Mouse (Mus musculus): ENCODE data around the gene Gpd2. TPM values are rescaled to one million over a fixed set of nuclear protein-coding genes. Genes with fewer than 3 reads are reported as not detected.

Gene Gpd2
- polyA plus RNA-seq, 1 experiment = 220 TPM

GRCm38 (mm10) chr2:57353722-57354432, 116.4 kb downstream of the Gpd2 start:
- TF ChIP-seq POLR2A (IDR thresholded peaks at IDR 0.05; ENCODE audit: control insufficient read depth, low read depth, low read length) (no peak), CTCF (IDR thresholded peaks at IDR 0.05; ENCODE audit: control insufficient read depth, insufficient read depth, insufficient replicate concordance, low read depth, low read length) (no peak)
- H3K4me3 ChIP-seq (ENCODE audit: control insufficient read depth, low read depth, low read length) = no peak overlapping the region
- H3K27me3 ChIP-seq (ENCODE audit: control insufficient read depth, insufficient read depth, low read length) = no peaks in the 10 kb centered on the region
- H3K4me1 ChIP-seq (ENCODE audit: control insufficient read depth, insufficient read depth, low read length) = no peaks in the 10 kb centered on the region
- H3K27ac ChIP-seq (ENCODE audit: control insufficient read depth, insufficient read depth, low read depth, low read length) = no peak overlapping the region
- H3K36me3 ChIP-seq (ENCODE audit: control insufficient read depth, insufficient read depth, low read length) = no peaks in the 10 kb centered on the region

DNA sequence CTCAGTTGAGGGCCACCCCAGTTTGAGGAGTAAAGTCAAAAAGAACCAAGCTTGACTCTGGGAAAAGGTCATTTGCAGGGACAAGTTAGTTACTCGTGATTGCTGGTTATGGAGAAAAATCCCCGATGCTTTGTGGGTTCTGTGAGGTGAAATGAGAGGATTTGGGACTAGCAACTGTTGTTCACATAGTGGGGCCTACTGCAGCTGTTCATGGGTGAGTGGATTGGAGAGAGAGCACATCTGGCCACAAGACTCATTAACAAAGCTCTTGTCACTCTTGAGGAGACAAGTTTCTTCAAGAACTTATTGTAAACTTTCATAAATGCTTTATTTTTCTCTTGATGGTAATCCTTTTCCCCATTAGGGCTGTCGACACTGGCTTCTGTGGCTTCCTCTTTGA, 117.4 kb downstream of the Gpd2 start:
- Histone ChIP-seq H3K27ac (ENCODE audit: control insufficient read depth, insufficient read depth, low read depth, low read length) (no peak overlapping the region), H3K27me3 (ENCODE audit: control insufficient read depth, insufficient read depth, low read length) (no peaks in the 10 kb centered on the region), H3K36me3 (ENCODE audit: control insufficient read depth, insufficient read depth, low read length) (no peaks in the 10 kb centered on the region), H3K4me1 (ENCODE audit: control insufficient read depth, insufficient read depth, low read length) (no peaks in the 10 kb centered on the region), H3K4me3 (ENCODE audit: control insufficient read depth, low read depth, low read length) (no peak overlapping the region)
- no peak for TF ChIP-seq POLR2A (IDR thresholded peaks at IDR 0.05; ENCODE audit: control insufficient read depth, low read depth, low read length)

DNA sequence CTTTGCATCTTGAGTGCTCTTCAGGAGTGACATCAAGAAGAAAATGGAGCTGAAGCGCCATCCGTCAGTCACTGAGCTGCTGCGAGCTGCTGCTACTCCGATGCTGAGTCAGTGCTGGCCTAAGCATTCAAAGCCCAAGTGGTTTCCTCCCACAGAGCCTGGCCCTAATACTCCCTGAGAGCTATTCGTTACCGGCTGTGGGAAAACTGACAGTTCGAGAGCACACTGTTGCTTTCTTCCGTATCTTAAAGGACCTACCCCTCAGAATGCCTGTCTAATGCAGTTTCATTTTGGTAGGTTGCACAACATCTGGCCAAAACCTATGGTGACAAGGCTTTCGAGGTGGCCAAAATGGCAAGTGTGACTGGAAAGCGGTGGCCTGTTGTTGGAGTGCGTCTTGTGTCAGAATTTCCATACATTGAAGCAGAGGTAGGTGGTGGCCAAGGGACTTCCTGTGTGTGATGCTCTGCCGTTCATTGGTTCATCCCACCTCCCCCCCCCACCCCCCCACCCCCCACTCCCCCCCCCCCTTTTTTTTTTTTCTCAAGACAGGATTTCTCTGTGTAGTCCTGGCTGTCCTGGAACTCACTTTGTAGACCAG, 118.9 kb downstream of the Gpd2 start:
- H3K27ac ChIP-seq (ENCODE audit: control insufficient read depth, insufficient read depth, low read depth, low read length) = no peak overlapping the region
- H3K4me3 ChIP-seq (ENCODE audit: control insufficient read depth, low read depth, low read length) = no peak overlapping the region
- H3K27me3 ChIP-seq (ENCODE audit: control insufficient read depth, insufficient read depth, low read length) = no peaks in the 10 kb centered on the region
- no peaks in the 10 kb centered on the region for H3K4me1 ChIP-seq (ENCODE audit: control insufficient read depth, insufficient read depth, low read length)
- TF ChIP-seq CTCF (IDR thresholded peaks at IDR 0.05; ENCODE audit: control insufficient read depth, insufficient read depth, insufficient replicate concordance, low read depth, low read length) (no peak), POLR2A (IDR thresholded peaks at IDR 0.05; ENCODE audit: control insufficient read depth, low read depth, low read length) (no peak)
- no peaks in the 10 kb centered on the region for H3K36me3 ChIP-seq (ENCODE audit: control insufficient read depth, insufficient read depth, low read length)

GRCm38 (mm10) chr2:57362503-57362902, 125.1 kb downstream of the Gpd2 start:
- Histone ChIP-seq H3K36me3 (ENCODE audit: control insufficient read depth, insufficient read depth, low read length) (no peaks in the 10 kb centered on the region), H3K4me1 (ENCODE audit: control insufficient read depth, insufficient read depth, low read length) (no peaks in the 10 kb centered on the region), H3K27ac (ENCODE audit: control insufficient read depth, insufficient read depth, low read depth, low read length) (no peak overlapping the region)

DNA sequence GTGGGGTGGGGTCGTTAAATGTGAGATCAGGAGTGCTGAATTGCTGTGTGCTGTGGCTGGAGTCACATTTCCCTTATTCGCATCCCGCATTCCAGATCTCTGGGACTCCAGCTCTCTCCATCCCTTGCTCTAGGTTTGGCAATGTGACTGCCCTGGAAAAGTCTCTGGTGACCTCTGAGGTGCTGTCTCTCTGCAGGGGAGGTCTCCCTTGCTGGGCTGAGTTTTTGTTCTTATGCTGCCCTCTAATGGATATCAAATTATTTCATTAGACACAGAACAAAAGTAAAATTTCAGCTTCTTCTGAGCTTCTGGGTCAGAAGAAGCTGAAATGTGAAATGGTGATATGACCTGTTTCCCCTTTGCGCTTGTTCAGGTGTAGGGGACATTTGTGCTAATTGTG, 137.2 kb downstream of the Gpd2 start:
- no peaks in the 10 kb centered on the region for H3K4me1 ChIP-seq (ENCODE audit: control insufficient read depth, insufficient read depth, low read length)
- H3K27ac ChIP-seq (ENCODE audit: control insufficient read depth, insufficient read depth, low read depth, low read length) = no peak overlapping the region
- TF ChIP-seq CTCF (IDR thresholded peaks at IDR 0.05; ENCODE audit: control insufficient read depth, insufficient read depth, insufficient replicate concordance, low read depth, low read length) (no peak), POLR2A (IDR thresholded peaks at IDR 0.05; ENCODE audit: control insufficient read depth, low read depth, low read length) (no peak)
- H3K36me3 ChIP-seq (ENCODE audit: control insufficient read depth, insufficient read depth, low read length) = no peaks in the 10 kb centered on the region
- H3K4me3 ChIP-seq (ENCODE audit: control insufficient read depth, low read depth, low read length) = no peak overlapping the region
- H3K27me3 ChIP-seq (ENCODE audit: control insufficient read depth, insufficient read depth, low read length) = no peaks in the 10 kb centered on the region

More at GRCm38 (mm10) chr2:57362503-57362902, 125.1 kb downstream of the Gpd2 start:
- TF ChIP-seq POLR2A (IDR thresholded peaks at IDR 0.05; ENCODE audit: control insufficient read depth, low read depth, low read length) = no peak
- TF ChIP-seq CTCF (IDR thresholded peaks at IDR 0.05; ENCODE audit: control insufficient read depth, insufficient read depth, insufficient replicate concordance, low read depth, low read length) = no peak
- Histone ChIP-seq H3K4me3 (ENCODE audit: control insufficient read depth, low read depth, low read length) (no peak overlapping the region), H3K27me3 (ENCODE audit: control insufficient read depth, insufficient read depth, low read length) (no peaks in the 10 kb centered on the region)

DNA sequence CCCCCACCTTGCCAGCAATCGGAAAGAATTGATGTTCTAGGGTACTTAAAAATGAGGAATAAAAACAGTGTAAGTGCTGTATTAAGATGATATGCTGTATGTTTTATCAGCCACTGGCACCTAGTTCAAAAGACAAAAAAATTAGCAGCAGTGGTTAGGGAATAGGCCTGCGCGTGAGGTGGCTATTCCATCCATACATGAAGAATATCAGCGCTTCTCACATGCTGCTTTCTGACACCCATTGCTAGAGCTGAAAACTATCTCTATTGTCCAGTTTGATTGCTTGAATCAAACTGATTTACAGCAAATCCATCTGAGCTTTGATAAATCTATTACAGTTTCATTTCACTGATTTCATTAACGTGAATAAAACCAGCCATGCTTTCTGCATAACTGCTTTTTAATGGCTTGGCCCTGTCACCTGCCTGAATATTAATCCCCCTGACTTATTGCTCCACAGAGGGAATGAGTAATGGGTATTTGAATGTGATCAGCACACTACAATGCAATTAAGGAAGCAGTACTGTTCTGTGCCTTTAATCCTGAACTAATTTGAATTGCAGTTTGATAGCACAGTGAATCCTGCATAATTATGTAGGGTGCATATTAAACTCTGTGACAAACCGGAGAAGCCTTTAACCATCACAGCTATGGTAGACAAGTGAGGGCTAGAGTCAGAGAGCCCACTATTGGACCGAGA, 137.9 kb downstream of the Gpd2 start:
- H3K27me3 ChIP-seq (ENCODE audit: control insufficient read depth, insufficient read depth, low read length) = no peaks in the 10 kb centered on the region
- no peaks in the 10 kb centered on the region for H3K4me1 ChIP-seq (ENCODE audit: control insufficient read depth, insufficient read depth, low read length)
- no peak overlapping the region for H3K27ac ChIP-seq (ENCODE audit: control insufficient read depth, insufficient read depth, low read depth, low read length)
- TF ChIP-seq POLR2A (IDR thresholded peaks at IDR 0.05; ENCODE audit: control insufficient read depth, low read depth, low read length) (no peak), CTCF (IDR thresholded peaks at IDR 0.05; ENCODE audit: control insufficient read depth, insufficient read depth, insufficient replicate concordance, low read depth, low read length) (no peak)
- H3K4me3 ChIP-seq (ENCODE audit: control insufficient read depth, low read depth, low read length) = no peak overlapping the region
- H3K36me3 ChIP-seq (ENCODE audit: control insufficient read depth, insufficient read depth, low read length) = no peaks in the 10 kb centered on the region

DNA sequence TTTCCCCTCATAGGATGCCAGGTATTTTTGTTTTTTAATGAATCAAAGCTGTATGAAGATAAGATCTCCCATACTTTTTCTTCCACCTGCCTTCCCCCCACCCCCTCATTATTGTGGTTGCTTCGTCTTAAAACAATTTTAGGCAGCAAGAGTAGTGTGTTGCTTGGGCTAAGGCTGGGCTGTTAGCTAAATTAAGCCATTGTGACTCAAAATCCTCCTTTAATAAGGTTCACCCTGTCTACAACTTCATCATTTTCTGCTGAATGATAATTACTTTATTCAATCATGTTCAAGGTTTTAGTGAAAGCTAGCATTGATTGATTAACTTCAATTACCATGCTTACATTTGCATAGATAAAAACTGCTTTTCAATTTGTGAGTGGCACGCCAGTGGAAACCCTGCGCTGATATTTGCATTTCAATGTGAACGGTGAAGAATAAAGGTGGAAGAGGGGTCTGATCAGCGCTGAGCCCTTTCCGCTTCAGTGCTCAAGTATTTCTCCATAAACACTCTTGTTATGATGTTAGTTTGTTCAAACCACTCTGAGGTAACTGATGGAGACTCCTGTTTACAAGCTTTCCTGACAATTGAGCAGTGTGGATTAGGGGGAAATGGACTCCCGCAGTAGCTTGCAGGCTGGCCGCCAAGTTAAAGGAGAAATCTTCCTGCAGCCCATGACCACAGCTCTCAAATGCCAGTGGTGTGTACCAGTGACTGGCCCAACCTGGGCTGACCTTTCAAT, 140.9 kb downstream of the Gpd2 start:
- Histone ChIP-seq H3K4me1 (ENCODE audit: control insufficient read depth, insufficient read depth, low read length) (no peaks in the 10 kb centered on the region), H3K27ac (ENCODE audit: control insufficient read depth, insufficient read depth, low read depth, low read length) (no peak overlapping the region), H3K27me3 (ENCODE audit: control insufficient read depth, insufficient read depth, low read length) (no peaks in the 10 kb centered on the region), H3K36me3 (ENCODE audit: control insufficient read depth, insufficient read depth, low read length) (no peaks in the 10 kb centered on the region), H3K4me3 (ENCODE audit: control insufficient read depth, low read depth, low read length) (no peak overlapping the region)
- no peak for TF ChIP-seq CTCF (IDR thresholded peaks at IDR 0.05; ENCODE audit: control insufficient read depth, insufficient read depth, insufficient replicate concordance, low read depth, low read length)
